Mouse (Mus musculus) monocyte, adult 5-6 weeks (primary cell): ENCODE data around the gene Map3k20. TPM values are rescaled to one million over a fixed set of nuclear protein-coding genes. Genes with fewer than 3 reads are reported as not detected.

Experiments
- total RNA-seq: library from RNA; stranded (forward); fragments of 200-1000, 200-491, 200-594 nt; gene quantifications from 3 replicates; pipeline ENCODE4 v1.2.3, GENCODE M21; 2017

Gene Map3k20
- total RNA-seq, 1 experiment from 2014 or later, result 11.9 TPM

Other genes starting within 250 kb of the Map3k20 start
- gene Cdca7, start 190.5 kb downstream of the Map3k20 start, total RNA-seq, result 0.38 to 2.7 TPM (median 1.6 TPM) in 3 replicates